Mouse (Mus musculus): ENCODE results near the gene Tor1aip2. TPM values are rescaled to one million over a fixed set of nuclear protein-coding genes. Genes with fewer than 3 reads are reported as not detected.
A peak's percentile ranks its signal among the peaks of the same experiment; 100 is the strongest.

Tor1aip2 gene
- polyA plus RNA-seq, 1 experiment: 54.6 TPM

GRCm38 (mm10) chr1:156074575-156074974 is 39.4 kb downstream of the Tor1aip2 start:
- H3ac ChIP-seq (ENCODE audit: control insufficient read depth, insufficient read length): no peak overlapping the region
- TF ChIP-seq MYOG (IDR thresholded peaks at IDR 0.05; ENCODE audit: control insufficient read depth in 1 of 3, insufficient read depth in 1 of 3, insufficient read length in 2 of 3, low read depth in 2 of 3): peak in 2 of 3 experiments; percentile 44 to 83
- no peak for TF ChIP-seq E2F4 (IDR thresholded peaks at IDR 0.05; ENCODE audit: insufficient read depth)
- no peak for TF ChIP-seq USF1 (IDR thresholded peaks at IDR 0.05; ENCODE audit: low read depth)
- no peak for TF ChIP-seq SRF (IDR thresholded peaks at IDR 0.05; ENCODE audit: control insufficient read depth, insufficient read length, low read depth)
- no peak for TF ChIP-seq CEBPB (IDR thresholded peaks at IDR 0.05; ENCODE audit: insufficient read depth, poor library complexity, severe bottlenecking)
- peak in 2 of 3 experiments; percentile 48 to 65 for TF ChIP-seq MYOD1 (IDR thresholded peaks at IDR 0.05; ENCODE audit: control insufficient read depth in 1 of 3, insufficient read length in 2 of 3, low read depth in 2 of 3)
- TF ChIP-seq REST (IDR thresholded peaks at IDR 0.05; ENCODE audit: insufficient read depth, insufficient read length): no peak
- no peak for TF ChIP-seq POLR2A (IDR thresholded peaks at IDR 0.05; ENCODE audit: insufficient read length, low read depth)
- TF ChIP-seq TCF12 (IDR thresholded peaks at IDR 0.05; ENCODE audit: insufficient read depth, poor library complexity, severe bottlenecking): no peak
- no peak for TF ChIP-seq TCF3 (IDR thresholded peaks at IDR 0.05; ENCODE audit: insufficient read length, low read depth)
- TF ChIP-seq MAX (IDR thresholded peaks at IDR 0.05; ENCODE audit: low read depth): no peak
- TF ChIP-seq POLR2AphosphoS2 (IDR thresholded peaks at IDR 0.05; ENCODE audit: insufficient read length, low read depth): no peak
- no peaks in the 10 kb centered on the region for H3K36me3 ChIP-seq (ENCODE audit: control insufficient read depth, insufficient read depth)
- H3K79me2 ChIP-seq (ENCODE audit: control insufficient read depth, insufficient read depth): no peaks in the 10 kb centered on the region
- no peak overlapping the region for H3K4me3 ChIP-seq
- no peaks in the 10 kb centered on the region for H3K27me3 ChIP-seq (ENCODE audit: control insufficient read depth, insufficient read depth, insufficient read length)
- no peak overlapping the region for H3K4me2 ChIP-seq (ENCODE audit: low read depth)

- Histone ChIP-seq H3K27me3 (ENCODE audit: control insufficient read depth, insufficient read depth, insufficient read length) (no peaks in the 10 kb centered on the region), H3K4me2 (ENCODE audit: low read depth) (peak overlapping the region; percentile 13), H3ac (ENCODE audit: control insufficient read depth, insufficient read length) (no peak overlapping the region), H3K36me3 (ENCODE audit: control insufficient read depth, insufficient read depth) (no peaks in the 10 kb centered on the region), H3K79me2 (ENCODE audit: control insufficient read depth, insufficient read depth) (no peaks in the 10 kb centered on the region), H3K4me3 (no peak overlapping the region)
- peak in 2 of 3 experiments; percentile 18 to 77 for TF ChIP-seq MYOG (IDR thresholded peaks at IDR 0.05; ENCODE audit: control insufficient read depth in 1 of 3, insufficient read depth in 1 of 3, insufficient read length in 2 of 3, low read depth in 2 of 3)
- no peak for TF ChIP-seq USF1 (IDR thresholded peaks at IDR 0.05; ENCODE audit: low read depth)
These were observed 41.3 kb downstream of the Tor1aip2 start for GRCm38 (mm10) chr1:156076474-156076873.

- H3K79me2 ChIP-seq (ENCODE audit: control insufficient read depth, insufficient read depth): no peaks in the 10 kb centered on the region
- no peak overlapping the region for H3K4me2 ChIP-seq (ENCODE audit: low read depth)
- no peak overlapping the region for H3ac ChIP-seq (ENCODE audit: control insufficient read depth, insufficient read length)
- no peaks in the 10 kb centered on the region for H3K36me3 ChIP-seq (ENCODE audit: control insufficient read depth, insufficient read depth)
- TF ChIP-seq POLR2AphosphoS2 (IDR thresholded peaks at IDR 0.05; ENCODE audit: insufficient read length, low read depth): no peak
- TF ChIP-seq MYOG (IDR thresholded peaks at IDR 0.05; ENCODE audit: control insufficient read depth in 1 of 3, insufficient read depth in 1 of 3, insufficient read length in 2 of 3, low read depth in 2 of 3): no peak
- TF ChIP-seq TCF12 (IDR thresholded peaks at IDR 0.05; ENCODE audit: insufficient read depth, poor library complexity, severe bottlenecking): no peak
- TF ChIP-seq MYOD1 (IDR thresholded peaks at IDR 0.05; ENCODE audit: control insufficient read depth in 1 of 3, insufficient read length in 2 of 3, low read depth in 2 of 3): no peak
- no peak for TF ChIP-seq E2F4 (IDR thresholded peaks at IDR 0.05; ENCODE audit: insufficient read depth)
- no peak for TF ChIP-seq SRF (IDR thresholded peaks at IDR 0.05; ENCODE audit: control insufficient read depth, insufficient read length, low read depth)
- no peak for TF ChIP-seq REST (IDR thresholded peaks at IDR 0.05; ENCODE audit: insufficient read depth, insufficient read length)
- TF ChIP-seq CEBPB (IDR thresholded peaks at IDR 0.05; ENCODE audit: insufficient read depth, poor library complexity, severe bottlenecking): no peak
- TF ChIP-seq MAX (IDR thresholded peaks at IDR 0.05; ENCODE audit: low read depth): no peak
- no peak for TF ChIP-seq TCF3 (IDR thresholded peaks at IDR 0.05; ENCODE audit: insufficient read length, low read depth)
- TF ChIP-seq USF1 (IDR thresholded peaks at IDR 0.05; ENCODE audit: low read depth): no peak
- no peak for TF ChIP-seq POLR2A (IDR thresholded peaks at IDR 0.05; ENCODE audit: insufficient read length, low read depth)
- no peaks in the 10 kb centered on the region for H3K27me3 ChIP-seq (ENCODE audit: control insufficient read depth, insufficient read depth, insufficient read length)
- H3K4me3 ChIP-seq: no peak overlapping the region
These were observed 42.5 kb downstream of the Tor1aip2 start for GRCm38 (mm10) chr1:156077655-156078054.

GRCm38 (mm10) chr1:156084603-156085002 is 49.4 kb downstream of the Tor1aip2 start:
- Histone ChIP-seq H3ac (ENCODE audit: control insufficient read depth, insufficient read length) (no peak overlapping the region), H3K4me3 (no peak overlapping the region), H3K36me3 (ENCODE audit: control insufficient read depth, insufficient read depth) (no peaks in the 10 kb centered on the region), H3K27me3 (ENCODE audit: control insufficient read depth, insufficient read depth, insufficient read length) (no peaks in the 10 kb centered on the region), H3K79me2 (ENCODE audit: control insufficient read depth, insufficient read depth) (no peaks in the 10 kb centered on the region), H3K4me2 (ENCODE audit: low read depth) (no peak overlapping the region)
- TF ChIP-seq MAX (IDR thresholded peaks at IDR 0.05; ENCODE audit: low read depth) (no peak), CEBPB (IDR thresholded peaks at IDR 0.05; ENCODE audit: insufficient read depth, poor library complexity, severe bottlenecking) (no peak), TCF12 (IDR thresholded peaks at IDR 0.05; ENCODE audit: insufficient read depth, poor library complexity, severe bottlenecking) (no peak)

GRCm38 (mm10) chr1:156085770-156086169 is 50.6 kb downstream of the Tor1aip2 start:
- no peak overlapping the region for H3K4me2 ChIP-seq (ENCODE audit: low read depth)

More at GRCm38 (mm10) chr1:156085770-156086169, 50.6 kb downstream of the Tor1aip2 start:
- TF ChIP-seq TCF3 (IDR thresholded peaks at IDR 0.05; ENCODE audit: insufficient read length, low read depth) (no peak), USF1 (IDR thresholded peaks at IDR 0.05; ENCODE audit: low read depth) (no peak), POLR2AphosphoS2 (IDR thresholded peaks at IDR 0.05; ENCODE audit: insufficient read length, low read depth) (no peak), MAX (IDR thresholded peaks at IDR 0.05; ENCODE audit: low read depth) (no peak), POLR2A (IDR thresholded peaks at IDR 0.05; ENCODE audit: insufficient read length, low read depth) (no peak), E2F4 (IDR thresholded peaks at IDR 0.05; ENCODE audit: insufficient read depth) (no peak), CEBPB (IDR thresholded peaks at IDR 0.05; ENCODE audit: insufficient read depth, poor library complexity, severe bottlenecking) (no peak), TCF12 (IDR thresholded peaks at IDR 0.05; ENCODE audit: insufficient read depth, poor library complexity, severe bottlenecking) (no peak), SRF (IDR thresholded peaks at IDR 0.05; ENCODE audit: control insufficient read depth, insufficient read length, low read depth) (no peak), REST (IDR thresholded peaks at IDR 0.05; ENCODE audit: insufficient read depth, insufficient read length) (no peak), MYOD1 (IDR thresholded peaks at IDR 0.05; ENCODE audit: control insufficient read depth in 1 of 3, insufficient read length in 2 of 3, low read depth in 2 of 3) (no peak), MYOG (IDR thresholded peaks at IDR 0.05; ENCODE audit: control insufficient read depth in 1 of 3, insufficient read depth in 1 of 3, insufficient read length in 2 of 3, low read depth in 2 of 3) (no peak)
- H3K4me3 ChIP-seq: no peak overlapping the region
- H3K79me2 ChIP-seq (ENCODE audit: control insufficient read depth, insufficient read depth): no peaks in the 10 kb centered on the region
- H3K36me3 ChIP-seq (ENCODE audit: control insufficient read depth, insufficient read depth): no peaks in the 10 kb centered on the region
- no peak overlapping the region for H3ac ChIP-seq (ENCODE audit: control insufficient read depth, insufficient read length)
- no peaks in the 10 kb centered on the region for H3K27me3 ChIP-seq (ENCODE audit: control insufficient read depth, insufficient read depth, insufficient read length)

Measured in myocyte (in vitro differentiated cells).